Mouse (Mus musculus): ENCODE measurements around the gene Vps16. TPM values are rescaled to one million over a fixed set of nuclear protein-coding genes. Genes with fewer than 3 reads are reported as not detected.

Gene Vps16
- polyA plus RNA-seq, 1 experiment = 43.6 TPM

GRCm38 (mm10) chr2:130454748-130455370, 30.7 kb downstream of the Vps16 start:
- Histone ChIP-seq H3K4me2 (ENCODE audit: low read depth) (no peak overlapping the region), H3K4me3 (no peak overlapping the region), H3K79me2 (ENCODE audit: control insufficient read depth, insufficient read depth) (peaks cover 93% of the 10 kb centered on the region), H3K27me3 (ENCODE audit: control insufficient read depth, insufficient read depth, insufficient read length) (no peaks in the 10 kb centered on the region), H3K36me3 (ENCODE audit: control insufficient read depth, insufficient read depth) (no peaks in the 10 kb centered on the region), H3ac (ENCODE audit: control insufficient read depth, insufficient read length) (no peak overlapping the region)
- no peak for TF ChIP-seq SRF (IDR thresholded peaks at IDR 0.05; ENCODE audit: control insufficient read depth, insufficient read length, low read depth)
- no peak for TF ChIP-seq TCF12 (IDR thresholded peaks at IDR 0.05; ENCODE audit: insufficient read depth, poor library complexity, severe bottlenecking)

- Histone ChIP-seq H3K4me2 (ENCODE audit: low read depth) (no peak overlapping the region), H3K79me2 (ENCODE audit: control insufficient read depth, insufficient read depth) (peaks cover 98% of the 10 kb centered on the region), H3K27me3 (ENCODE audit: control insufficient read depth, insufficient read depth, insufficient read length) (no peaks in the 10 kb centered on the region), H3K4me3 (no peak overlapping the region), H3K36me3 (ENCODE audit: control insufficient read depth, insufficient read depth) (no peaks in the 10 kb centered on the region), H3ac (ENCODE audit: control insufficient read depth, insufficient read length) (no peak overlapping the region)
- no peak for TF ChIP-seq CEBPB (IDR thresholded peaks at IDR 0.05; ENCODE audit: insufficient read depth, poor library complexity, severe bottlenecking)
- TF ChIP-seq TCF12 (IDR thresholded peaks at IDR 0.05; ENCODE audit: insufficient read depth, poor library complexity, severe bottlenecking) = no peak
- TF ChIP-seq MAX (IDR thresholded peaks at IDR 0.05; ENCODE audit: low read depth) = no peak
- TF ChIP-seq REST (IDR thresholded peaks at IDR 0.05; ENCODE audit: insufficient read depth, insufficient read length) = no peak
- no peak for TF ChIP-seq TCF3 (IDR thresholded peaks at IDR 0.05; ENCODE audit: insufficient read length, low read depth)
- no peak for TF ChIP-seq MYOD1 (IDR thresholded peaks at IDR 0.05; ENCODE audit: control insufficient read depth in 1 of 3, insufficient read length in 2 of 3, low read depth in 2 of 3)
- TF ChIP-seq POLR2AphosphoS2 (IDR thresholded peaks at IDR 0.05; ENCODE audit: insufficient read length, low read depth) = no peak
- no peak for TF ChIP-seq E2F4 (IDR thresholded peaks at IDR 0.05; ENCODE audit: insufficient read depth)
- no peak for TF ChIP-seq POLR2A (IDR thresholded peaks at IDR 0.05; ENCODE audit: insufficient read length, low read depth)
- TF ChIP-seq MYOG (IDR thresholded peaks at IDR 0.05; ENCODE audit: control insufficient read depth in 1 of 3, insufficient read depth in 1 of 3, insufficient read length in 2 of 3, low read depth in 2 of 3) = no peak
- TF ChIP-seq SRF (IDR thresholded peaks at IDR 0.05; ENCODE audit: control insufficient read depth, insufficient read length, low read depth) = no peak
- TF ChIP-seq USF1 (IDR thresholded peaks at IDR 0.05; ENCODE audit: low read depth) = no peak
Measured at GRCm38 (mm10) chr2:130457871-130458270, 33.7 kb downstream of the Vps16 start.

GRCm38 (mm10) chr2:130459576-130459975, 35.4 kb downstream of the Vps16 start:
- Histone ChIP-seq H3K36me3 (ENCODE audit: control insufficient read depth, insufficient read depth) (no peaks in the 10 kb centered on the region), H3K4me3 (no peak overlapping the region), H3K27me3 (ENCODE audit: control insufficient read depth, insufficient read depth, insufficient read length) (no peaks in the 10 kb centered on the region), H3K4me2 (ENCODE audit: low read depth) (peak overlapping the region; percentile 19), H3K79me2 (ENCODE audit: control insufficient read depth, insufficient read depth) (peaks cover 96% of the 10 kb centered on the region), H3ac (ENCODE audit: control insufficient read depth, insufficient read length) (no peak overlapping the region)
- TF ChIP-seq MYOD1 (IDR thresholded peaks at IDR 0.05; ENCODE audit: control insufficient read depth in 1 of 3, insufficient read length in 2 of 3, low read depth in 2 of 3) = no peak

- H3ac ChIP-seq (ENCODE audit: control insufficient read depth, insufficient read length) = no peak overlapping the region
- no peak overlapping the region for H3K4me2 ChIP-seq (ENCODE audit: low read depth)
- TF ChIP-seq MYOD1 (IDR thresholded peaks at IDR 0.05; ENCODE audit: control insufficient read depth in 1 of 3, insufficient read length in 2 of 3, low read depth in 2 of 3) (no peak), REST (IDR thresholded peaks at IDR 0.05; ENCODE audit: insufficient read depth, insufficient read length) (no peak), POLR2AphosphoS2 (IDR thresholded peaks at IDR 0.05; ENCODE audit: insufficient read length, low read depth) (no peak), USF1 (IDR thresholded peaks at IDR 0.05; ENCODE audit: low read depth) (no peak)
- no peak overlapping the region for H3K4me3 ChIP-seq
- peaks cover 96% of the 10 kb centered on the region for H3K79me2 ChIP-seq (ENCODE audit: control insufficient read depth, insufficient read depth)
- H3K27me3 ChIP-seq (ENCODE audit: control insufficient read depth, insufficient read depth, insufficient read length) = no peaks in the 10 kb centered on the region
- H3K36me3 ChIP-seq (ENCODE audit: control insufficient read depth, insufficient read depth) = no peaks in the 10 kb centered on the region
Measured at GRCm38 (mm10) chr2:130461287-130462071, 37.3 kb downstream of the Vps16 start.

- no peak overlapping the region for H3K4me3 ChIP-seq
- peaks cover 95% of the 10 kb centered on the region for H3K79me2 ChIP-seq (ENCODE audit: control insufficient read depth, insufficient read depth)
- no peak overlapping the region for H3ac ChIP-seq (ENCODE audit: control insufficient read depth, insufficient read length)
- H3K36me3 ChIP-seq (ENCODE audit: control insufficient read depth, insufficient read depth) = no peaks in the 10 kb centered on the region
- H3K27me3 ChIP-seq (ENCODE audit: control insufficient read depth, insufficient read depth, insufficient read length) = no peaks in the 10 kb centered on the region
- H3K4me2 ChIP-seq (ENCODE audit: low read depth) = no peak overlapping the region
- no peak for TF ChIP-seq USF1 (IDR thresholded peaks at IDR 0.05; ENCODE audit: low read depth)
- no peak for TF ChIP-seq CEBPB (IDR thresholded peaks at IDR 0.05; ENCODE audit: insufficient read depth, poor library complexity, severe bottlenecking)
- no peak for TF ChIP-seq SRF (IDR thresholded peaks at IDR 0.05; ENCODE audit: control insufficient read depth, insufficient read length, low read depth)
- TF ChIP-seq TCF3 (IDR thresholded peaks at IDR 0.05; ENCODE audit: insufficient read length, low read depth) = no peak
- TF ChIP-seq POLR2AphosphoS2 (IDR thresholded peaks at IDR 0.05; ENCODE audit: insufficient read length, low read depth) = no peak
- no peak for TF ChIP-seq E2F4 (IDR thresholded peaks at IDR 0.05; ENCODE audit: insufficient read depth)
- TF ChIP-seq TCF12 (IDR thresholded peaks at IDR 0.05; ENCODE audit: insufficient read depth, poor library complexity, severe bottlenecking) = no peak
- TF ChIP-seq MAX (IDR thresholded peaks at IDR 0.05; ENCODE audit: low read depth) = no peak
- no peak for TF ChIP-seq REST (IDR thresholded peaks at IDR 0.05; ENCODE audit: insufficient read depth, insufficient read length)
Measured at GRCm38 (mm10) chr2:130466438-130466837, 42.3 kb downstream of the Vps16 start.

Measured in myocyte (in vitro differentiated cells).